Mouse (Mus musculus) cerebellum, postnatal 10 days (tissue): ENCODE results near the gene Krt15.

ENCODE experiments used
- DNase-seq, 2 experiments: peaks; one replicate each; pipeline ENCODE4 v3.0.0; 2021; ENCODE audit warnings: mixed read lengths in 2 of 2

Krt15 gene

DNA sequence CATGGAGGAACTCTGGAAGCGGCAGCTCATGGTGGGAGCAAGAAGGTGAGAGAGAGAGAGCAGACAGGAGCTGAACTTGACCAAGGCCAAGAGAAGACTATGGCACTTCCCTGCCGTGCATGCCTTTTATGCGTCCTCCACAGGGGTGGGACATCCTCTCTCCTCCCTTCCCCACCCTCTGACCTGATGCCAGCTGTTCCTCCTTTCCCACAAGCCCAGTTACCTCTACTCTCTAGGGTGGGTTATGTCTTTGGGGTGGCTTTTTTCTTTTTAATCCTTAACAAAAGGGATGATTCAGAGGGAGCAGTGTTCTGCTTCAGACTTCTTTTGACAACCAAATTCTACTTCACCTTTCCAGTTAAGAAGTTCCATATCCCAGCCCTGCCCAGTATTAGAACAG, 14.3 kb downstream of the Krt15 start, which contains the start of gene Krt13:
Gene Krt13, minus strand, starts transcription at position 101 of the 400 bp plus-strand sequence.
- DNase-seq, result no peak

GRCm38 (mm10) chr11:100120331-100120730, 15.4 kb downstream of the Krt15 start:
- DNase-seq, result no peak

- no peak for DNase-seq
Measured at GRCm38 (mm10) chr11:100113742-100114029, 22.0 kb downstream of the Krt15 start.

- DNase-seq, result no peak
Measured at GRCm38 (mm10) chr11:100112935-100113741, 22.6 kb downstream of the Krt15 start.

DNA sequence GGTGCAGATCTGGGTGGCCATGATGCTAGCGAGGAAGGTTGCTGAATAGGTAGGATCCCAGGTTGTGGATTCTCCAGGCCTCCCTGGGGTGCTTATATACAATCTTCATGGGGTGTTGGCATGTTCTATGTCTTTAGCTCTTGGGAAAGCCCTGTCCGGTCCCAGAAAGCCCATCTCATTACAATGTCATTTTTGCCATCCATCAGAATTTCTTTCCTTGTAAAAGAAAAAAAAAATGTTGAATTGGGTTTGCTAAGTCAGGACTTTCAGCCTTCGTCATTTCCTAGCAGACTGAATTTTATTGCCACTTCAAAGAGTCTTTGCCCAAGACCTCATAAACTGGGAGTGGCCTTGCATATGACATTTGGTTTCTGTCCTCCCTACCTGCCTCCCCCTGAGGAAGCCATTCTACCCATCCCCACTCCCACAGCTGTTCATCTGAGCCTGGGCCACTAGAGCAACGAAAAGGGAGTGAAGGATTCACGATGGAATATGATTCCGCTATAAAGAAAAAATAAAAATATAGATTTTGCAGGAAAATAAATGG, 30.1 kb downstream of the Krt15 start, which contains the start of gene Krt36:
Gene Krt36, minus strand, starts transcription at position 51 of the 547 bp plus-strand sequence.
- no peak for DNase-seq

- DNase-seq, result no peak
Measured at GRCm38 (mm10) chr11:100102693-100103429, 32.9 kb downstream of the Krt15 start.

DNA sequence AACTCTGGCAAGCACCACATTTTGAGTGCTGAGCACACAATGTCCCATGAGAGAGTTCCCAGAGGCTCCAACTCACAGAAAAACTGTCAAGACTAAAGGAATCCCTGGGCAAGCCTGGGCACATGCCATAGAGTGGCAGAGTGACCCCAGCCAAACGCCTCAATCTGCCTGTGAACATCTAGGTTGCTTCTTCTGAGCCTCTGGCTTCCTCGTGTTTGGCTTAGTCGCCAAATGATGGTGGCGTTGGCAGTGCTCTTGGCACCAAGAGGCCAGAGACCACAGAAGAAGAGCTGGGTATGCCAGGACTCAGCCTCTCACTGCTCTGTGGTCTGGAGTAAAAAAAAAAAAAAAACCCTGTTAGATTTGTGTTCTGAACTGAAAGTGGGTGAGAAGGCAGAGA, 35.3 kb downstream of the Krt15 start:
- peak; percentile 26 to 47 for DNase-seq

DNA sequence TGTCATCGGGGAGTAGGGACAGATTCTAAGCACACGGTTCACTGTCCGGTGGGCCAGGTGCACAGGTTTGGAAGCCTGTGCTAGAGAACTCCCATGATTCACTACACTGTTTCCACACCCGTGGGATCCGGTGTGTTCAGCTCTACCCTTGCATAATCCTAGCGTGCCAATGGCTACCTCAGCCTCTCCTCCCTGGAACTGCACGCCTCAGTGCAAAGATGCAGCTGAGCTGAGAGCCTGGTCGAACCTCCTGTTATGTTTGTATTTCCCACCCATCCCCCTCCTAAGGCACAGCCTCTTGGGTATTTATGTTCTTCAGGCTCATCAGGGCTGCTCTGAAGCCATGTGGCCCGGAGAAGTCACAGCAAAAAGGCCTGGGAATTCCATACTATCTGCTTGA, 37.9 kb downstream of the Krt15 start:
- no peak for DNase-seq

DNA sequence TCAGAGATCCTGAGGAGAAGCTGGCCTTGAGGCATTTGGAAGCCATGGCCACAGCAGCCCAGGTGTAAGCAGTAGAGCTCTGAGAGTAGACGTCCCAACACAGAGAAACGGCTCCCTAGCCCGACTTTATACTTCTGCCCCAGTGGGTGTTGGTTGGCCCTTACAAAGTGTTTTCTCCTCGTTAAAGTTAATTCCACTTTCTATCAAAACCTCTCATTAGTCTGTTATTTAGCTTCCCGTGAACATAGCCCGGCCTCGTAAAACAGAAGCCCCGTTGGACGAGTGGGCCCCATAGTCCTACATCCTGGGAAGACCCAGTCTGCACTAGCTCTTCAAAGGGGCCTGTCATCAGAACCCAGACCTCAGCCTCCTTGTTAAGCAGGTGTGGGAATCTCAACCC, 39.6 kb downstream of the Krt15 start, which contains the start of gene Krt35:
Gene Krt35, minus strand, starts transcription at position 101 of the 400 bp plus-strand sequence.
- no peak for DNase-seq

DNA sequence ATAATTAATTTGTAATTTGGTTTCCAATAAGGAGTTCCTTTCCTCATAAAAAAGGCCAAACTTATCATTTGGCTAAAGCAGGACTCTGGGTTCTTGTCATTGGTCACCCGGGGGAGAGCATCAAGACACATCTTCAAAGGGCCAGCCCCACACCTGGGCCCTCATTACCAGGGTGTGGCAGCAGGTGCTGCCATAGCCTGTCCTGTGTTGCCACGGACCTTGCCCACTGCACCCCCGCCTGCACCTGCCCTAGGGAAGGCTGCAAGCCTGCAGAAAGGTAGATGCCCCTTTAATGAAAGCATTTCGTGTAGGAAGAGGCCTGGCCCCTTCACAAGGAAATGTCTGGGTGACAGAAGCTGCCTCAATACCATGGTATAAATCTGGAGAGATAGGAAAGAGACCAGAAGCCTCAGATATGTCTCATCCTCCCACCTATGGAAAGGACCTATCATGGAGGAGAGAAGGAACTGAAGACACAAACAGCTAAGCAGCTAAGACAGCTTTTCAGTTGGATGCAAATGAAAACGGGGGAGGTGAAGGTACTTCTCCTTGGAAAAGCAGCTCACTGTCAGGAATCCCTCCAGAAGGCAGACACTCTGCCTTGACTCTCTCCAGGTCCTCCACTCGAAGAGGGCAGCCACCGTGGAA, 47.2 kb downstream of the Krt15 start:
- no peak for DNase-seq

- DNase-seq, result peak; percentile 69 to 76
Measured at GRCm38 (mm10) chr11:100087861-100088260, 47.9 kb downstream of the Krt15 start, which contains the start of gene Krt32. Gene Krt32 (minus strand): TSS chr11:100088226.
